Mouse (Mus musculus) heart, embryonic 11.5 days (tissue): ENCODE measurements around the gene Pitpnm2. TPM values are rescaled to one million over a fixed set of nuclear protein-coding genes. Genes with fewer than 3 reads are reported as not detected.

Experiments used
- ATAC-seq: fragments of 200-750 bp; cut with Nextera tagmentation; replicated peaks from 2 replicates; pipeline ENCODE4 v1.8.0; 2017; ENCODE audit warnings: moderate library complexity; ENCODE audit not compliant: insufficient number of reproducible peaks, low FRiP score, low TSS enrichment
- H3K27ac ChIP-seq: fragments of 300-500 bp; sonication (generic); 2 replicates; pipeline ENCODE4 v1.5.1; 2014; ENCODE audit warnings: mild to moderate bottlenecking, low read depth, low read length
- H3K27me3 ChIP-seq: fragments of 300-500 bp; sonication (generic); 2 replicates; pipeline ENCODE4 v1.6.1; 2014; ENCODE audit warnings: mild to moderate bottlenecking, low read length, mixed read lengths; ENCODE audit not compliant: control insufficient read depth, insufficient read depth
- H3K36me3 ChIP-seq: fragments of 300-500 bp; sonication (generic); 2 replicates; pipeline ENCODE4 v1.6.1; 2014; ENCODE audit warnings: mild to moderate bottlenecking, low read length, moderate library complexity, mixed read lengths; ENCODE audit not compliant: control insufficient read depth, insufficient read depth
- H3K4me1 ChIP-seq: fragments of 300-500 bp; sonication (generic); 2 replicates; pipeline ENCODE4 v1.6.1; 2014; ENCODE audit warnings: low read length; ENCODE audit not compliant: control insufficient read depth, insufficient read depth
- H3K4me2 ChIP-seq: fragments of 300-500 bp; sonication (generic); 2 replicates; pipeline ENCODE4 v1.6.1; 2014; ENCODE audit warnings: mild to moderate bottlenecking, moderate library complexity
- H3K4me3 ChIP-seq: fragments of 300-500 bp; sonication (generic); 2 replicates; pipeline ENCODE4 v1.5.1; 2014; ENCODE audit warnings: low read depth, low read length
- H3K9ac ChIP-seq: fragments of 300-500 bp; sonication (generic); 2 replicates; pipeline ENCODE4 v1.6.1; 2014; ENCODE audit warnings: mild to moderate bottlenecking, low read depth, low read length, moderate library complexity
- H3K9me3 ChIP-seq: fragments of 300-500 bp; sonication (generic); replicated peaks from 2 replicates; pipeline ENCODE4 v1.6.1; 2016; ENCODE audit warnings: low read length; ENCODE audit not compliant: control insufficient read depth
- WGBS: fragments of 180-500 bp; shearing (Covaris S2); extraction: QIAGEN DNeasy Blood & Tissue Kit; methylation state at CpG from one replicate; pipeline ENCODE4 v1.1.7; 2014; ENCODE audit not compliant: insufficient replicate concordance; 5-methylcytosine and 5-hydroxymethylcytosine counted together
- polyA plus RNA-seq: library from polyadenylated mRNA; unstranded; fragments of >200 nt; fragmentation: Nextera tagmentation; extraction: Ambion mirVana; gene quantifications from 2 replicates; pipeline ENCODE4 v1.2.1, GENCODE M21; 2014

Gene Pitpnm2
- polyA plus RNA-seq, 1 experiment from 2014 or later, result 7.8 TPM

GRCm38 (mm10) chr5:124111742-124112497 lies 137.6 kb downstream of the Pitpnm2 start, which contains the start of gene Ogfod2:
Ogfod2 (plus strand) TSS chr5:124112297.
- Histone ChIP-seq H3K4me1 (peaks cover 19% of the 10 kb centered on the region), H3K4me3 (peak within 1 kb of the TSS; percentile 87), H3K9ac (peak within 1 kb of the TSS; percentile 86), H3K9me3 (no peaks in the 10 kb centered on the region), H3K27me3 (no peaks in the 10 kb centered on the region), H3K27ac (peak within 1 kb of the TSS; percentile 90), H3K36me3 (0 out of 2 replicates have a peak, but pooled peaks cover 2% of the 10 kb centered on the region), H3K4me2 (peak within 1 kb of the TSS; percentile 97)
- ATAC-seq, result peak; percentile 95
- WGBS, result 3% methylated on average over 66 of the region's 66 CpGs

GRCm38 (mm10) chr5:124111077-124111741 lies 138.4 kb downstream of the Pitpnm2 start:
- Histone ChIP-seq H3K4me2 (peak overlapping the region; percentile 97), H3K9ac (peak overlapping the region; percentile 86), H3K4me3 (peak overlapping the region; percentile 87), H3K9me3 (no peaks in the 10 kb centered on the region), H3K27me3 (no peaks in the 10 kb centered on the region), H3K4me1 (peaks cover 13% of the 10 kb centered on the region), H3K27ac (peak overlapping the region; percentile 90), H3K36me3 (0 out of 2 replicates have a peak, but pooled peaks cover 2% of the 10 kb centered on the region)
- ATAC-seq, result no peak
- 30% methylated on average over 17 of the region's 17 CpGs for WGBS

GRCm38 (mm10) chr5:124103552-124103951 lies 146.0 kb downstream of the Pitpnm2 start:
- ATAC-seq, result no peak
- H3K27ac ChIP-seq, result no peak overlapping the region
- H3K4me1 ChIP-seq, result no peaks in the 10 kb centered on the region
- H3K36me3 ChIP-seq, result no peaks in the 10 kb centered on the region
- no peak overlapping the region for H3K4me3 ChIP-seq
- no peaks in the 10 kb centered on the region for H3K27me3 ChIP-seq
- 90% methylated on average over 9 of the region's 9 CpGs for WGBS
- H3K4me2 ChIP-seq, result no peak overlapping the region
- no peaks in the 10 kb centered on the region for H3K9me3 ChIP-seq
- no peak overlapping the region for H3K9ac ChIP-seq

- no peak overlapping the region for H3K4me3 ChIP-seq
- 76% methylated on average over 3 of the region's 3 CpGs for WGBS
- no peak overlapping the region for H3K4me2 ChIP-seq
- no peaks in the 10 kb centered on the region for H3K27me3 ChIP-seq
- H3K27ac ChIP-seq, result no peak overlapping the region
- H3K4me1 ChIP-seq, result no peaks in the 10 kb centered on the region
- H3K36me3 ChIP-seq, result no peaks in the 10 kb centered on the region; the same call in 1 of the 2 replicates
- no peaks in the 10 kb centered on the region for H3K9me3 ChIP-seq
- H3K9ac ChIP-seq, result no peak overlapping the region
- ATAC-seq, result no peak
Measured at GRCm38 (mm10) chr5:124103020-124103419, 146.5 kb downstream of the Pitpnm2 start.

GRCm38 (mm10) chr5:124102326-124102725 lies 147.2 kb downstream of the Pitpnm2 start:
- H3K36me3 ChIP-seq, result no peaks in the 10 kb centered on the region; the same call in 1 of the 2 replicates
- ATAC-seq, result no peak
- H3K27me3 ChIP-seq, result no peaks in the 10 kb centered on the region
- H3K4me2 ChIP-seq, result no peak overlapping the region
- no peak overlapping the region for H3K9ac ChIP-seq
- H3K4me1 ChIP-seq, result no peaks in the 10 kb centered on the region
- WGBS, result 80% methylated on average over 6 of the region's 6 CpGs
- H3K9me3 ChIP-seq, result no peaks in the 10 kb centered on the region
- no peak overlapping the region for H3K4me3 ChIP-seq
- H3K27ac ChIP-seq, result no peak overlapping the region

GRCm38 (mm10) chr5:124100128-124101044 lies 149.2 kb downstream of the Pitpnm2 start:
- no peak overlapping the region for H3K27ac ChIP-seq
- H3K9me3 ChIP-seq, result no peaks in the 10 kb centered on the region
- no peak for ATAC-seq
- H3K4me2 ChIP-seq, result no peak overlapping the region
- H3K36me3 ChIP-seq, result no peaks in the 10 kb centered on the region; the same call in 1 of the 2 replicates
- no peaks in the 10 kb centered on the region for H3K27me3 ChIP-seq
- WGBS, result 89% methylated on average over 11 of the region's 11 CpGs
- peaks cover 3% of the 10 kb centered on the region for H3K4me1 ChIP-seq
- H3K9ac ChIP-seq, result no peak overlapping the region
- H3K4me3 ChIP-seq, result no peak overlapping the region

- no peak overlapping the region for H3K4me2 ChIP-seq
- no peak for ATAC-seq
- H3K9ac ChIP-seq, result no peak overlapping the region
- peaks cover 11% of the 10 kb centered on the region; the same call in 1 of the 2 replicates for H3K27me3 ChIP-seq
- no peaks in the 10 kb centered on the region for H3K9me3 ChIP-seq
- WGBS, result 76% methylated on average over 2 of the region's 2 CpGs
- H3K4me3 ChIP-seq, result no peak overlapping the region
- peaks cover 9% of the 10 kb centered on the region for H3K4me1 ChIP-seq
- no peak overlapping the region for H3K27ac ChIP-seq
- no peaks in the 10 kb centered on the region; the same call in 1 of the 2 replicates for H3K36me3 ChIP-seq
Measured at GRCm38 (mm10) chr5:124098923-124099322, 150.6 kb downstream of the Pitpnm2 start.
